Mouse (Mus musculus) MN1 (cell line): Measurements from ENCODE around the gene Gm11559.
"Not testable (repeated sequence)": the region's sequence is repeated elsewhere in the genome, so short reads cannot be mapped to it uniquely, and the experiment has no call there.

Source experiments
- DNase-seq: peaks from one replicate; pipeline ENCODE4 v3.0.0-alpha.2; 2016; ENCODE audit warnings: low spot score

The Gm11559 gene

GRCm38 (mm10) chr11:99864176-99864575 is at the start of gene Gm11559:
Gene Gm11559 (plus strand): TSS chr11:99864476.
- DNase-seq: not testable (repeated sequence)

- DNase-seq: not testable (repeated sequence)
Observed at GRCm38 (mm10) chr11:99815566-99815965, 48.7 kb upstream of the Gm11559 start, which contains the start of gene Gm11564. Gene Gm11564 (minus strand): TSS chr11:99815666.

GRCm38 (mm10) chr11:99837966-99838365 is 26.3 kb upstream of the Gm11559 start, which contains the start of gene 2300003K06Rik:
Gene 2300003K06Rik (minus strand): TSS chr11:99838066.
- DNase-seq: no peak

GRCm38 (mm10) chr11:99842185-99842584 is 22.1 kb upstream of the Gm11559 start:
- no peak for DNase-seq

GRCm38 (mm10) chr11:99846746-99847145 is 17.5 kb upstream of the Gm11559 start:
- no peak for DNase-seq

- DNase-seq: no peak
Observed at GRCm38 (mm10) chr11:99851508-99851907, 12.8 kb upstream of the Gm11559 start, which contains the start of gene Krtap4-16. Gene Krtap4-16 (minus strand): TSS chr11:99851608.

GRCm38 (mm10) chr11:99854121-99854520 is 10.2 kb upstream of the Gm11559 start:
- DNase-seq: no peak

GRCm38 (mm10) chr11:99857617-99858016 is 6.7 kb upstream of the Gm11559 start, which contains the start of gene Gm11568:
Gene Gm11568 (plus strand): TSS chr11:99857917.
- DNase-seq: no peak

- DNase-seq: no peak
Observed at GRCm38 (mm10) chr11:99858761-99859160, 5.5 kb upstream of the Gm11559 start.

- DNase-seq: not testable (repeated sequence)
Observed at GRCm38 (mm10) chr11:99873089-99873488, 8.8 kb downstream of the Gm11559 start, which contains the start of gene Krtap9-1. Gene Krtap9-1 (plus strand): TSS chr11:99873389.

- not testable (repeated sequence) for DNase-seq
Observed at GRCm38 (mm10) chr11:99878887-99879286, 14.6 kb downstream of the Gm11559 start, which contains the start of gene Gm11567. Gene Gm11567 (plus strand): TSS chr11:99879187.

GRCm38 (mm10) chr11:99907620-99908019 is 43.3 kb downstream of the Gm11559 start, which contains the start of gene Krtap31-1:
Gene Krtap31-1 (plus strand): TSS chr11:99907920.
- DNase-seq: no peak

- no peak for DNase-seq
Observed at GRCm38 (mm10) chr11:99914451-99914850, 50.2 kb downstream of the Gm11559 start, which contains the start of gene Gm11565. Gene Gm11565 (plus strand): TSS chr11:99914751.
